Mouse (Mus musculus): Measurements from ENCODE around the gene Prdx6. TPM values are rescaled to one million over a fixed set of nuclear protein-coding genes. Genes with fewer than 3 reads are reported as not detected.

Prdx6 gene
- polyA plus RNA-seq, 1 experiment from 2014 or later = 485 TPM

DNA sequence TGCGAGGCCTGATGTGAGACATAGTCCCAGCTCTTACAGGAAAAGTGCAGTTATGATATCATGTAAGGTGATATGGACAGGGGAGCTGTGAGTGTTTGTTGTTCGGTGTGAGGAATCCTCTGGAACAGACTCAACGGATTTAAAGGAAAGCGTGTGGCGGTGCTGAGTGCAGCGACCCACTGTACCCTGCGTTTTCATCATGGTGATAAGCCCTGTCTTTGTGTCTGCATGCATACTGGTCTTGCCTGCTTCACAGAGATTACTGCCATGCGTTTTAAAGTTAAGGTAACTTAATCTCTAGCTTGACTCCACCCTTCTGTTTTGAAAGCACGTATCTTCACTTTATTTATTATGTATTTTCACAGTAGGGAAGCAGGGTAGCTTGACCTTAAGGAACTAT is 1.3 kb upstream of the Prdx6 start:
- Histone ChIP-seq H3K27ac (ENCODE audit: low read length) (no peak overlapping the region), H3K27me3 (ENCODE audit: insufficient read depth, low read length) (no peaks in the 10 kb centered on the region), H3K36me3 (ENCODE audit: insufficient read depth, low read length) (no peaks in the 10 kb centered on the region), H3K4me2 (replicated peaks; ENCODE audit: low read depth, low read length) (no peak overlapping the region), H3K4me3 (ENCODE audit: low read length) (no peak overlapping the region), H3K9ac (replicated peaks; ENCODE audit: low read length) (no peak overlapping the region), H3K4me1 (ENCODE audit: insufficient read depth, low read length) (peaks cover 20% of the 10 kb centered on the region), H3K9me3 (ENCODE audit: low read length) (no peaks in the 10 kb centered on the region)
- ATAC-seq (ENCODE audit: low FRiP score, low TSS enrichment) = no peak
- 72% methylated on average over 9 of the region's 9 CpGs for WGBS

DNA sequence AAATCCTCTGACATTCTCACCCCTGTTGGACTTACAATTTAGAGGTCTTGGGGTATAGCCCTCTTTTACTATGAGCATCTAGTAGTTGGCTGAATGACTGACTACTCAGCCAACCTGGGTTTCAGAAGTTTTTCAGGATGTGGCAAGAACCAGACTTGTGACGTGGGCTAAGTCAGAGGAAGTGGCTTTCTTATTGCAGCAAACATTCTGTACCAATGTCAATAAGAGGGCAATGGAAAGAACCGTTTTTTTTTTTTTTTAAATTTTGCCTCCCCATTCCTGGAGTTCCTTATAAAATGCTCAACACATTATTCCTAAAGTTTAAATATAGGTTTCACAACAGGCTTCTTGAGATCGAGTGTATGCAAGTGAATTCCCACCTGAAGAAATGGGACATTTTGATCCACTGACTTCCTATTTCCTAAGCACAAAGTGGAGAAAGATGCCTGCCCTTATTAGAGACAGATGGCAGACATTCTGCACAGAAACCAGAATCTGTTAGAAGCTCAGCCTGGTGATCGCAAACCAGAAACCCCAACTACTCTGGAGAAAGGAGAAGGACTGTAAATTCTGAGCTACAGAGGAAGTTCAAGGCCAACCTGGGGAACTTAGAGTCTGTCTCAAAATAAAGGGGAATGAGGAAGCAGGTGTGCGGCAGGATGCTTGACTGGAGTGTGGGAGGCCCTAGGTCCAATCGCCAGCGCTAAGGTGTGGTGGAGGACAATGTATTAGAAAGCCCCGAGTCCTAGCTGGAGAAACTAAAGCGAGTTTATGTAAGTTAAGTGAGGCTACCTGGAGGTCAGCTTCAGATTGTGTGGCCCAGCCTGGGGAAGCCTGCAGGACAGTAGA is 622 bp upstream of the Prdx6 start:
- no peak for ATAC-seq (ENCODE audit: low FRiP score, low TSS enrichment)
- Histone ChIP-seq H3K9ac (replicated peaks; ENCODE audit: low read length) (0 out of 2 replicates have a peak overlapping the region, but pooled peaks have one; percentile 47), H3K4me2 (replicated peaks; ENCODE audit: low read depth, low read length) (peak overlapping the region; percentile 76), H3K4me3 (ENCODE audit: low read length) (peak overlapping the region; percentile 87), H3K27ac (ENCODE audit: low read length) (no peak overlapping the region), H3K27me3 (ENCODE audit: insufficient read depth, low read length) (no peaks in the 10 kb centered on the region), H3K4me1 (ENCODE audit: insufficient read depth, low read length) (peaks cover 20% of the 10 kb centered on the region), H3K36me3 (ENCODE audit: insufficient read depth, low read length) (0 out of 2 replicates have a peak, but pooled peaks cover 3% of the 10 kb centered on the region), H3K9me3 (ENCODE audit: low read length) (no peaks in the 10 kb centered on the region)
- 64% methylated on average over 9 of the region's 9 CpGs for WGBS

DNA sequence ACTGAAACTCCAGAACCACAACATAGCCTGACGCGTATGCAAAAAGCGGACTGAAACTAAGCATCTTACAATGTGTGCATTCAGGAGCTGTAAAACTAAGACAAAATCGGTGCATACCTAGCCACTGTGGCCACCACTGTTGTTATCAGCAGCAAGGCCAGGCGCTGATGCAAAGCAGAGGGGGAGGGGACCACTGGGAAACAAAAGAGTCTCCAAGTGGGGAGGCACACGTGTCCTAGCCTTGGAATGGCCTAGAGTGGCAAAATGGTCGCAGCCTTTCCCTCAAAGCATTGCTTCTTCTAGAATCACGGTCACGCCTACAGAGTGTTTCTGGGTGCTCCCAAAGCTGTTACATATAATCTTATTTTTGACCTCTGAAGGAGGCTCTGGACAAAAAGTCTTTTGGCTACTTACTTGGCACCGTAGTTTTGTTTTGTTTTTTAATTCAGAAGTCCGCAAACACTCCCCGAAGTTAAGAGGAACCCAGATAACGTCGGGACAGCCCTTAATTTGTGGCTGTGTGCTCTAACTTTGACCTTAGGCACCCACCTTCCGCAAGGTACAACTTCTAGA is 902 bp downstream of the Prdx6 start:
- under 1% methylated on average over 15 of the region's 15 CpGs for WGBS
- peak overlapping the region; percentile 91 for H3K9ac ChIP-seq (replicated peaks; ENCODE audit: low read length)
- peak overlapping the region; percentile 67 for H3K27ac ChIP-seq (ENCODE audit: low read length)
- no peaks in the 10 kb centered on the region for H3K27me3 ChIP-seq (ENCODE audit: insufficient read depth, low read length)
- H3K4me1 ChIP-seq (ENCODE audit: insufficient read depth, low read length) = peaks cover 20% of the 10 kb centered on the region
- peak; percentile 58 for ATAC-seq (ENCODE audit: low FRiP score, low TSS enrichment)
- no peaks in the 10 kb centered on the region for H3K9me3 ChIP-seq (ENCODE audit: low read length)
- H3K4me3 ChIP-seq (ENCODE audit: low read length) = peak overlapping the region; percentile 87
- H3K4me2 ChIP-seq (replicated peaks; ENCODE audit: low read depth, low read length) = peak overlapping the region; percentile 76
- 0 out of 2 replicates have a peak, but pooled peaks cover 3% of the 10 kb centered on the region for H3K36me3 ChIP-seq (ENCODE audit: insufficient read depth, low read length)

DNA sequence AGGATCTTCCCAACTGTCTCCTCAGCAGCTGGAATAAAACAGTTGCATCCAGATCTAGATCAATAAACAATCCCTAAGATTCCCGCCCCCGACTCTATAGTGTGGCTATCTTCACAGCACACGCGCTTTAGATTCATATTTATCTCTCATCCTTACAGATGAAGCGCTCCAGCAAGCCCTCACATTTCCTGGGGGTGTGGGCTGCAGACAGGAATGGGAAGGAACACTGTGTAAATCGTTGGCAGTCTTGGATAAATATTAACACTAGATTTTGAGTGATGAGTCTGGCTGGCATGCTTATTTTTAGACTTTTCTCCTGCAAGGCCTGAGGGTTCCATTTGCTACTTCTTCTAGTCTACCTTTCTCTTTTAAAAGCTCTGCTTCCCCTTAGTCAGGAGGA is 1.6 kb downstream of the Prdx6 start:
- H3K27ac ChIP-seq (ENCODE audit: low read length) = no peak overlapping the region
- H3K27me3 ChIP-seq (ENCODE audit: insufficient read depth, low read length) = no peaks in the 10 kb centered on the region
- H3K4me2 ChIP-seq (replicated peaks; ENCODE audit: low read depth, low read length) = peak overlapping the region; percentile 76
- H3K9ac ChIP-seq (replicated peaks; ENCODE audit: low read length) = peak overlapping the region; percentile 91
- peaks cover 20% of the 10 kb centered on the region for H3K4me1 ChIP-seq (ENCODE audit: insufficient read depth, low read length)
- peak overlapping the region; percentile 87 for H3K4me3 ChIP-seq (ENCODE audit: low read length)
- no peak for ATAC-seq (ENCODE audit: low FRiP score, low TSS enrichment)
- peaks cover 7% of the 10 kb centered on the region; the same call in 1 of the 2 replicates for H3K36me3 ChIP-seq (ENCODE audit: insufficient read depth, low read length)
- no peaks in the 10 kb centered on the region for H3K9me3 ChIP-seq (ENCODE audit: low read length)
- 20% methylated on average over 6 of the region's 6 CpGs for WGBS

DNA sequence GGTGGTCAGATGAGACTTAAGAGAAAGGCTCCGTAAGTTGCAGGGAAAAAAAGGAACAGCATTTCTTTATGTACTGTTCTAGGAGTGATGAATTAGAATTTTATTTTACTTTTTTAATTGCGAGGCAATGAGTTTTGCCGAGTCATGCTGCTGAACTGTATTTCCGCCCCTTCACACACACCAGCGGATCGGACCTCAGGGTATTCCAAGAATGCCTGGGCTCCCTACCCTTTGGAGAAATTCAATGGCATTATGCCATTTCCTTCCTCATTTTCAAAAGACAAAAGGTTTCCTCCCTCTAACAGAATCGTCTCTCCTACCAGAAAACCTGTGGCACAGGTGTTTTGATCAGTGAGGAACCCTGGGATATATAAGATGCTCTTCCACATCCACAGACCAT is 2.3 kb downstream of the Prdx6 start:
- Histone ChIP-seq H3K4me2 (replicated peaks; ENCODE audit: low read depth, low read length) (peak overlapping the region; percentile 76), H3K27me3 (ENCODE audit: insufficient read depth, low read length) (no peaks in the 10 kb centered on the region), H3K4me3 (ENCODE audit: low read length) (peak overlapping the region; percentile 87), H3K36me3 (ENCODE audit: insufficient read depth, low read length) (peaks cover 14% of the 10 kb centered on the region), H3K9ac (replicated peaks; ENCODE audit: low read length) (peak overlapping the region; percentile 91; the same call in 1 of the 2 replicates), H3K9me3 (ENCODE audit: low read length) (no peaks in the 10 kb centered on the region), H3K4me1 (ENCODE audit: insufficient read depth, low read length) (peaks cover 20% of the 10 kb centered on the region), H3K27ac (ENCODE audit: low read length) (no peak overlapping the region)
- ATAC-seq (ENCODE audit: low FRiP score, low TSS enrichment) = no peak
- WGBS = 60% methylated on average over 7 of the region's 7 CpGs

DNA sequence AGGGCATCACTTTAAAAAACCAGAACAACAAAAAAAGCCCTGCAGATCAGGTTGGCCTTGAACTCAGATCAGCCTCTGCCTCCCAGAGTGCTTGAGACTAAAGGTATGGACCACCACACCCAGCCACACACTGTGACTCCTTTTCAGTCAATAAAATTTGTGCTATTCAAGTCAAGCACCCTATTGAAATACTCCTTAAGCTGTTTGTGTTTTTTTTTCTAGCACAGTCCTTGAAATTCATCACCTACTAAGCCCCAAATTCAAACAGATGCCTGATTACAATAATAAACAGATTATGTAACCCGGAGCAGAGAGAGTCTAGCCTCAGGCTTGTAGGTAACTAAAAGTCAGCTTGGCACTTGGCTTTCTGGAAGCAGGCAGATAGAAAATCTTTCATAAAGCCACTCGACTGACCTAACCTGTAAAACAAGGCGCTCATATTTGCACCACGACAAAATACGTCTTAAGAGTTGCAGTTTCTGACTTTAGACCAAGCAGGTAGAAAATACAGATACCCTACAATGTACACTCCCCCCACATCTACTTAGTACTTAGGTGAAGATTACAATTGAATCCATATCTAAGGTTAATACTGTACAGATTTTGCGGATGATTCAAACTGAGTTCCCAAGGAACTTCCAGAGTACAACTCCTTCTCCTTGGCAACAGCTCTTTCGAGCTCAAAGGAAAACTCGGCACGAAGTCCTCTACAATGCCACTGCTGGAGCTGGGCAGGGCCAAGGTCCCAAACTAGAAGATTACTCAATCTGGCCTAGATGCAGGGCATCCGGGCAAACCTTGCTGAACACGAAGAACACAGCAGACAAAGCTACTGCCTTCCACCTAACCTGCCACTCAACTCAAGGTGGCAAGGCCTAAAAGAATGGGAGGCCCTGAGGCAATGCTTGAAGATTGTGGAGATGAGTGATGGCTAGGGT is 3.1 kb downstream of the Prdx6 start:
- ATAC-seq (ENCODE audit: low FRiP score, low TSS enrichment) = no peak
- no peaks in the 10 kb centered on the region for H3K27me3 ChIP-seq (ENCODE audit: insufficient read depth, low read length)
- H3K4me1 ChIP-seq (ENCODE audit: insufficient read depth, low read length) = peaks cover 20% of the 10 kb centered on the region
- H3K27ac ChIP-seq (ENCODE audit: low read length) = no peak overlapping the region
- H3K36me3 ChIP-seq (ENCODE audit: insufficient read depth, low read length) = peaks cover 20% of the 10 kb centered on the region
- peak overlapping the region; percentile 76 for H3K4me2 ChIP-seq (replicated peaks; ENCODE audit: low read depth, low read length)
- H3K9ac ChIP-seq (replicated peaks; ENCODE audit: low read length) = no peak overlapping the region
- WGBS = 74% methylated on average over 11 of the region's 11 CpGs
- H3K4me3 ChIP-seq (ENCODE audit: low read length) = no peak overlapping the region; the same call in 1 of the 2 replicates
- no peaks in the 10 kb centered on the region for H3K9me3 ChIP-seq (ENCODE audit: low read length)

DNA sequence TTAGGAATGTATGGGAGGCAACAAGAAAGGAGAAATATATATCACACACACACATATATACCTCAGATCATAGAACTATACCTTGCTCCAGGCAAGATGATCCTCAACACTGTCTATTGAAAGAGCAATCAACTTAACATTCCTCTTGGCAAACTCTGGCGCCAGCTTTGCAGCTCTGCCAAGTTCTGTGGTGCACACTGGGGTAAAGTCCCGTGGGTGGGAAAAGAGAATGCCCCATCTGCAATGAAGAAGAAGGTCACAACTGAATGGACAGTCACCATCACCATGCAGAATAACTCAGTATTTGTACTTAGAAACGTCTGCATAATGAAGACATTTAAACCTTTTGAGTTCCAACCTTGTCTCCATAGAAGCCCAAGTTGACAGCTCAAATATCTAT is 3.8 kb downstream of the Prdx6 start:
- no peak overlapping the region for H3K4me2 ChIP-seq (replicated peaks; ENCODE audit: low read depth, low read length)
- 80% methylated on average over 3 of the region's 3 CpGs for WGBS
- H3K9me3 ChIP-seq (ENCODE audit: low read length) = no peaks in the 10 kb centered on the region
- H3K4me3 ChIP-seq (ENCODE audit: low read length) = no peak overlapping the region
- no peaks in the 10 kb centered on the region for H3K27me3 ChIP-seq (ENCODE audit: insufficient read depth, low read length)
- peaks cover 20% of the 10 kb centered on the region for H3K4me1 ChIP-seq (ENCODE audit: insufficient read depth, low read length)
- H3K27ac ChIP-seq (ENCODE audit: low read length) = no peak overlapping the region
- peaks cover 22% of the 10 kb centered on the region for H3K36me3 ChIP-seq (ENCODE audit: insufficient read depth, low read length)
- no peak overlapping the region for H3K9ac ChIP-seq (replicated peaks; ENCODE audit: low read length)
- no peak for ATAC-seq (ENCODE audit: low FRiP score, low TSS enrichment)

DNA sequence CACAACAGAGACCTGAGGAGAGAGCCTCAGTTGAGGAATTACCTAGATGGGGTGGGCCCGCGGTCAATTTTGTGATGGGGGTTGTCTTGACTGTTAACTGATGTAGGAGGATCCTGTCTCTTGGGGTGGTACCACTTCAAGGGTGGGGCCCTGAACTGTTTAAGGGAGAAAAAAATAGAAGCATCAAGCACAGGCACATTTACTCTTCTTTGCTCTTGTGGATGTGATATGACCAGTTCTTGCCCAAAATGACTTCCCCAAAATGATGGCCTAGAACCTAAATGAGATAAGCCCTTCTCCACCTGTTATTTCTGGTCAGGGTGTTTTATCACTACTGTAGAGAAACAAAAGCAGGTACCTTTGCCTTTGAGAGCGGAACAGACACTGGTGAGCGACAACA is 13.3 kb downstream of the Prdx6 start:
- no peak overlapping the region for H3K9ac ChIP-seq (replicated peaks; ENCODE audit: low read length)
- no peak overlapping the region for H3K27ac ChIP-seq (ENCODE audit: low read length)
- no peaks in the 10 kb centered on the region for H3K27me3 ChIP-seq (ENCODE audit: insufficient read depth, low read length)
- ATAC-seq (ENCODE audit: low FRiP score, low TSS enrichment) = no peak
- peaks cover 7% of the 10 kb centered on the region; the same call in 1 of the 2 replicates for H3K4me1 ChIP-seq (ENCODE audit: insufficient read depth, low read length)
- no peaks in the 10 kb centered on the region for H3K9me3 ChIP-seq (ENCODE audit: low read length)
- 97% methylated on average over 4 of the region's 4 CpGs for WGBS
- no peak overlapping the region for H3K4me2 ChIP-seq (replicated peaks; ENCODE audit: low read depth, low read length)
- H3K36me3 ChIP-seq (ENCODE audit: insufficient read depth, low read length) = peaks cover 42% of the 10 kb centered on the region
- no peak overlapping the region for H3K4me3 ChIP-seq (ENCODE audit: low read length)

DNA sequence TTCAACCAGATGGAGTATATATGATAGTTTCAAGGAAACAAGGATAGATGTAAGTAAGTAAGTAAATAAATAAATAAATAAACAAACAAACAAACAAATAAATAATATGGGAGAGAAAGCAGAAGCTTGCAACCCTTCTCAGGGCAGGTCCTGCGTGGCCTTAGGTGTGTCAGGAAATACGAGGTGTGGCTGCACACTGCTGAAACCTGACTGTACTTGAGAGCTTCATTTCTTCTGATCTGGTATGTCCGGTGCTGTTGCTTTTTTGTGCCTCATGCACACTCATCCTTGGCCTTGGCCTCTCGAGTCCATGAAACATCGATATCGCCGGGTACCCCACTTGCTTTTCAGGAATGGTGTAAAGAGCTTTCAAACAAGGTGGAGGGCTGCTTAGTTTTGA is 13.7 kb downstream of the Prdx6 start:
- Histone ChIP-seq H3K4me1 (ENCODE audit: insufficient read depth, low read length) (peaks cover 7% of the 10 kb centered on the region; the same call in 1 of the 2 replicates), H3K27ac (ENCODE audit: low read length) (no peak overlapping the region), H3K9ac (replicated peaks; ENCODE audit: low read length) (no peak overlapping the region), H3K4me2 (replicated peaks; ENCODE audit: low read depth, low read length) (no peak overlapping the region), H3K27me3 (ENCODE audit: insufficient read depth, low read length) (no peaks in the 10 kb centered on the region), H3K4me3 (ENCODE audit: low read length) (no peak overlapping the region), H3K36me3 (ENCODE audit: insufficient read depth, low read length) (peaks cover 42% of the 10 kb centered on the region), H3K9me3 (ENCODE audit: low read length) (no peaks in the 10 kb centered on the region)
- WGBS = 92% methylated on average over 7 of the region's 7 CpGs
- no peak for ATAC-seq (ENCODE audit: low FRiP score, low TSS enrichment)

Data from kidney, embryonic 16.5 days (tissue).